Mouse (Mus musculus) bone marrow macrophage, adult 2 months (primary cell): ENCODE measurements around the gene Gm44596.

Experiments
- CTCF ChIP-seq: IDR thresholded peaks from 2 replicates; pipeline ENCODE4 v1.5.1; 2012; ENCODE audit warnings: low read depth, mild to moderate bottlenecking, low read length, moderate library complexity
- POLR2A ChIP-seq: IDR thresholded peaks from 2 replicates; pipeline ENCODE4 v1.6.1; 2012; ENCODE audit warnings: mild to moderate bottlenecking, low read depth, low read length, borderline replicate concordance

- TF ChIP-seq POLR2A: no peak
- TF ChIP-seq CTCF: no peak
Observed at GRCm38 (mm10) chr6:128433566-128433965, 58.3 kb downstream of the Gm44596 start.
